Mouse (Mus musculus): ENCODE measurements around the gene Fbxo44. TPM values are rescaled to one million over a fixed set of nuclear protein-coding genes. Genes with fewer than 3 reads are reported as not detected.

Fbxo44 gene
- polyA plus RNA-seq, 1 experiment = 3.1 TPM

- Histone ChIP-seq H3ac (ENCODE audit: control insufficient read depth, insufficient read length) (no peak overlapping the region), H3K79me2 (ENCODE audit: control insufficient read depth, insufficient read depth) (no peaks in the 10 kb centered on the region), H3K4me2 (ENCODE audit: low read depth) (no peak overlapping the region), H3K4me3 (no peak overlapping the region), H3K36me3 (ENCODE audit: control insufficient read depth, insufficient read depth) (no peaks in the 10 kb centered on the region), H3K27me3 (ENCODE audit: control insufficient read depth, insufficient read depth, insufficient read length) (peaks cover 30% of the 10 kb centered on the region)
- TF ChIP-seq SRF (IDR thresholded peaks at IDR 0.05; ENCODE audit: control insufficient read depth, insufficient read length, low read depth) (no peak), TCF12 (IDR thresholded peaks at IDR 0.05; ENCODE audit: insufficient read depth, poor library complexity, severe bottlenecking) (no peak), MYOD1 (IDR thresholded peaks at IDR 0.05; ENCODE audit: control insufficient read depth in 1 of 3, insufficient read length in 2 of 3, low read depth in 2 of 3) (no peak), POLR2A (IDR thresholded peaks at IDR 0.05; ENCODE audit: insufficient read length, low read depth) (no peak), MAX (IDR thresholded peaks at IDR 0.05; ENCODE audit: low read depth) (no peak), CEBPB (IDR thresholded peaks at IDR 0.05; ENCODE audit: insufficient read depth, poor library complexity, severe bottlenecking) (no peak), REST (IDR thresholded peaks at IDR 0.05; ENCODE audit: insufficient read depth, insufficient read length) (no peak), POLR2AphosphoS2 (IDR thresholded peaks at IDR 0.05; ENCODE audit: insufficient read length, low read depth) (no peak), TCF3 (IDR thresholded peaks at IDR 0.05; ENCODE audit: insufficient read length, low read depth) (no peak), MYOG (IDR thresholded peaks at IDR 0.05; ENCODE audit: control insufficient read depth in 1 of 3, insufficient read depth in 1 of 3, insufficient read length in 2 of 3, low read depth in 2 of 3) (no peak)
These were observed 25.3 kb downstream of the Fbxo44 start for GRCm38 (mm10) chr4:148134988-148135387.

- H3K27me3 ChIP-seq (ENCODE audit: control insufficient read depth, insufficient read depth, insufficient read length) = peaks cover 37% of the 10 kb centered on the region
- no peaks in the 10 kb centered on the region for H3K79me2 ChIP-seq (ENCODE audit: control insufficient read depth, insufficient read depth)
- TF ChIP-seq MYOD1 (IDR thresholded peaks at IDR 0.05; ENCODE audit: control insufficient read depth in 1 of 3, insufficient read length in 2 of 3, low read depth in 2 of 3) (no peak), TCF3 (IDR thresholded peaks at IDR 0.05; ENCODE audit: insufficient read length, low read depth) (no peak), SRF (IDR thresholded peaks at IDR 0.05; ENCODE audit: control insufficient read depth, insufficient read length, low read depth) (no peak), E2F4 (IDR thresholded peaks at IDR 0.05; ENCODE audit: insufficient read depth) (no peak), POLR2A (IDR thresholded peaks at IDR 0.05; ENCODE audit: insufficient read length, low read depth) (no peak), REST (IDR thresholded peaks at IDR 0.05; ENCODE audit: insufficient read depth, insufficient read length) (no peak), MYOG (IDR thresholded peaks at IDR 0.05; ENCODE audit: control insufficient read depth in 1 of 3, insufficient read depth in 1 of 3, insufficient read length in 2 of 3, low read depth in 2 of 3) (no peak), POLR2AphosphoS2 (IDR thresholded peaks at IDR 0.05; ENCODE audit: insufficient read length, low read depth) (no peak), MAX (IDR thresholded peaks at IDR 0.05; ENCODE audit: low read depth) (no peak)
- no peak overlapping the region for H3K4me2 ChIP-seq (ENCODE audit: low read depth)
- H3K4me3 ChIP-seq = no peak overlapping the region
- no peaks in the 10 kb centered on the region for H3K36me3 ChIP-seq (ENCODE audit: control insufficient read depth, insufficient read depth)
- no peak overlapping the region for H3ac ChIP-seq (ENCODE audit: control insufficient read depth, insufficient read length)
These were observed 28.7 kb downstream of the Fbxo44 start for GRCm38 (mm10) chr4:148131497-148132081.

- H3K4me3 ChIP-seq = no peak within 1 kb of the TSS
- peak within 1 kb of the TSS; percentile 34 for H3K4me2 ChIP-seq (ENCODE audit: low read depth)
- no peaks in the 10 kb centered on the region for H3K36me3 ChIP-seq (ENCODE audit: control insufficient read depth, insufficient read depth)
- peak within 1 kb of the TSS; percentile 44 for H3ac ChIP-seq (ENCODE audit: control insufficient read depth, insufficient read length)
- H3K79me2 ChIP-seq (ENCODE audit: control insufficient read depth, insufficient read depth) = no peaks in the 10 kb centered on the region
- TF ChIP-seq MYOD1 (IDR thresholded peaks at IDR 0.05; ENCODE audit: control insufficient read depth in 1 of 3, insufficient read length in 2 of 3, low read depth in 2 of 3) (no peak), MYOG (IDR thresholded peaks at IDR 0.05; ENCODE audit: control insufficient read depth in 1 of 3, insufficient read depth in 1 of 3, insufficient read length in 2 of 3, low read depth in 2 of 3) (peak in 1 of 3 experiments; percentile 47), SRF (IDR thresholded peaks at IDR 0.05; ENCODE audit: control insufficient read depth, insufficient read length, low read depth) (no peak), USF1 (IDR thresholded peaks at IDR 0.05; ENCODE audit: low read depth) (no peak)
- H3K27me3 ChIP-seq (ENCODE audit: control insufficient read depth, insufficient read depth, insufficient read length) = peaks cover 37% of the 10 kb centered on the region
These were observed 29.5 kb downstream of the Fbxo44 start, which contains the start of gene Draxin for GRCm38 (mm10) chr4:148130561-148131413. Gene Draxin (minus strand): TSS chr4:148130698.

- Histone ChIP-seq H3K27me3 (ENCODE audit: control insufficient read depth, insufficient read depth, insufficient read length) (peaks cover 37% of the 10 kb centered on the region), H3K4me3 (no peak within 1 kb of the TSS), H3K4me2 (ENCODE audit: low read depth) (peak within 1 kb of the TSS; percentile 34)
These were observed 30.1 kb downstream of the Fbxo44 start, which contains the start of gene Mad2l2 for GRCm38 (mm10) chr4:148130133-148130532. Gene Mad2l2 (plus strand): TSS chr4:148130384.

More at GRCm38 (mm10) chr4:148130133-148130532, 30.1 kb downstream of the Fbxo44 start, which contains the start of gene Mad2l2:
- Histone ChIP-seq H3K79me2 (ENCODE audit: control insufficient read depth, insufficient read depth) (no peaks in the 10 kb centered on the region), H3ac (ENCODE audit: control insufficient read depth, insufficient read length) (peak within 1 kb of the TSS; percentile 44), H3K36me3 (ENCODE audit: control insufficient read depth, insufficient read depth) (no peaks in the 10 kb centered on the region)
- no peak for TF ChIP-seq MYOD1 (IDR thresholded peaks at IDR 0.05; ENCODE audit: control insufficient read depth in 1 of 3, insufficient read length in 2 of 3, low read depth in 2 of 3)
- no peak for TF ChIP-seq SRF (IDR thresholded peaks at IDR 0.05; ENCODE audit: control insufficient read depth, insufficient read length, low read depth)
- TF ChIP-seq POLR2A (IDR thresholded peaks at IDR 0.05; ENCODE audit: insufficient read length, low read depth) = no peak
- no peak for TF ChIP-seq REST (IDR thresholded peaks at IDR 0.05; ENCODE audit: insufficient read depth, insufficient read length)
- no peak for TF ChIP-seq TCF12 (IDR thresholded peaks at IDR 0.05; ENCODE audit: insufficient read depth, poor library complexity, severe bottlenecking)
- no peak for TF ChIP-seq TCF3 (IDR thresholded peaks at IDR 0.05; ENCODE audit: insufficient read length, low read depth)
- no peak for TF ChIP-seq POLR2AphosphoS2 (IDR thresholded peaks at IDR 0.05; ENCODE audit: insufficient read length, low read depth)
- no peak for TF ChIP-seq CEBPB (IDR thresholded peaks at IDR 0.05; ENCODE audit: insufficient read depth, poor library complexity, severe bottlenecking)
- no peak for TF ChIP-seq USF1 (IDR thresholded peaks at IDR 0.05; ENCODE audit: low read depth)
- TF ChIP-seq MAX (IDR thresholded peaks at IDR 0.05; ENCODE audit: low read depth) = no peak
- no peak for TF ChIP-seq E2F4 (IDR thresholded peaks at IDR 0.05; ENCODE audit: insufficient read depth)
- TF ChIP-seq MYOG (IDR thresholded peaks at IDR 0.05; ENCODE audit: control insufficient read depth in 1 of 3, insufficient read depth in 1 of 3, insufficient read length in 2 of 3, low read depth in 2 of 3) = no peak

All from myocyte (in vitro differentiated cells).